Mouse (Mus musculus) hindbrain, postnatal 0 days (tissue): Measurements from ENCODE around the gene Plekhn1. TPM values are rescaled to one million over a fixed set of nuclear protein-coding genes. Genes with fewer than 3 reads are reported as not detected.

ENCODE experiments used
- ATAC-seq: fragments of 200-750 bp; cut with Nextera tagmentation; 2 replicates; pipeline ENCODE4 v1.8.0; 2017; ENCODE audit warnings: mild to moderate bottlenecking, moderate TSS enrichment, moderate library complexity
- DNase-seq: peaks from one replicate; pipeline ENCODE4 v3.0.0-alpha.2; 2015; ENCODE audit warnings: low spot score
- H3K27ac ChIP-seq: fragments of 300-500 bp; sonication (generic); 2 replicates; pipeline ENCODE4 v1.5.1; 2014; ENCODE audit warnings: mild to moderate bottlenecking
- H3K27me3 ChIP-seq: fragments of 300-500 bp; sonication (generic); 2 replicates; pipeline ENCODE4 v1.6.1; 2014; ENCODE audit warnings: low read length, mixed read lengths; ENCODE audit not compliant: insufficient read depth
- H3K36me3 ChIP-seq: fragments of 300-500 bp; sonication (generic); 2 replicates; pipeline ENCODE4 v1.6.1; 2014; ENCODE audit warnings: low read length, mixed read lengths; ENCODE audit not compliant: insufficient read depth
- H3K4me1 ChIP-seq: fragments of 300-500 bp; sonication (generic); 2 replicates; pipeline ENCODE4 v1.6.1; 2014; ENCODE audit warnings: antibody characterized with exemption, low read length, mixed read lengths; ENCODE audit not compliant: insufficient read depth
- H3K4me2 ChIP-seq: fragments of 300-500 bp; sonication (generic); 2 replicates; pipeline ENCODE4 v1.6.1; 2014; ENCODE audit warnings: low read depth, mild to moderate bottlenecking, low read length, moderate library complexity, mixed read lengths
- H3K4me3 ChIP-seq: fragments of 300-500 bp; sonication (generic); 2 replicates; pipeline ENCODE4 v1.5.1; 2014; ENCODE audit warnings: low read length
- H3K9ac ChIP-seq: fragments of 300-500 bp; sonication (generic); replicated peaks from 2 replicates; pipeline ENCODE4 v1.6.1; 2014; ENCODE audit warnings: mild to moderate bottlenecking, low read length, moderate library complexity, mixed read lengths
- H3K9me3 ChIP-seq: fragments of 300-500 bp; sonication (generic); 2 replicates; pipeline ENCODE4 v1.6.1; 2016; ENCODE audit warnings: low read length, mixed read lengths
- CTCF ChIP-seq: IDR thresholded peaks from 2 replicates; pipeline ENCODE4 v1.5.1; 2016; ENCODE audit warnings: antibody characterized with exemption, control low read depth, low read depth
- WGBS: fragments of 180-500 bp; shearing (Covaris S2); extraction: QIAGEN DNeasy Blood & Tissue Kit; methylation state at CpG from one replicate; pipeline ENCODE4 v1.1.7; 2014; 5-methylcytosine and 5-hydroxymethylcytosine counted together
- polyA plus RNA-seq: library from polyadenylated mRNA; unstranded; fragments of >200 nt; fragmentation: Nextera tagmentation; extraction: Ambion mirVana; gene quantifications from 2 replicates; pipeline ENCODE4 v1.2.1, GENCODE M21; 2015
- total RNA-seq: library from RNA; depleted of rRNA; stranded (reverse); fragments of >200 nt; gene quantifications from 2 replicates; pipeline ENCODE4 v1.2.3, GENCODE M21; 2014

Gene Plekhn1
- total and polyA plus RNA-seq, 2 experiments from 2014 or later, result 19.6 to 55.3 TPM

GRCm38 (mm10) chr4:156228393-156229024, 6.1 kb downstream of the Plekhn1 start:
- Histone ChIP-seq H3K36me3 (peaks cover 27% of the 10 kb centered on the region), H3K4me3 (no peak overlapping the region), H3K4me2 (peak overlapping the region; percentile 10; the same call in 1 of the 2 replicates), H3K9me3 (no peaks in the 10 kb centered on the region), H3K27ac (no peak overlapping the region), H3K27me3 (no peaks in the 10 kb centered on the region), H3K4me1 (peaks cover 12% of the 10 kb centered on the region), H3K9ac (peak overlapping the region; percentile 28; the same call in 1 of the 2 replicates)
- 24% methylated on average over 12 of the region's 12 CpGs for WGBS
- ATAC-seq (0 out of 2 replicates have a peak, but pooled peaks have one; percentile 4), DNase-seq (no peak)
- no peak for TF ChIP-seq CTCF

GRCm38 (mm10) chr4:156227752-156228392, 6.8 kb downstream of the Plekhn1 start:
- peak overlapping the region; percentile 28; the same call in 1 of the 2 replicates for H3K9ac ChIP-seq

GRCm38 (mm10) chr4:156224276-156224675, 10.4 kb downstream of the Plekhn1 start:
- H3K4me2 ChIP-seq, result no peak overlapping the region
- no peak for ATAC-seq
- TF ChIP-seq CTCF, result no peak
- 80% methylated on average over 2 of the region's 2 CpGs for WGBS
- no peak overlapping the region for H3K27ac ChIP-seq
- H3K36me3 ChIP-seq, result peaks cover 1% of the 10 kb centered on the region
- H3K9ac ChIP-seq, result no peak overlapping the region
- H3K9me3 ChIP-seq, result no peaks in the 10 kb centered on the region
- DNase-seq, result no peak
- no peak overlapping the region for H3K4me3 ChIP-seq
- no peaks in the 10 kb centered on the region for H3K27me3 ChIP-seq
- peaks cover 8% of the 10 kb centered on the region; the same call in 1 of the 2 replicates for H3K4me1 ChIP-seq

More at GRCm38 (mm10) chr4:156227752-156228392, 6.8 kb downstream of the Plekhn1 start:
- 38% methylated on average over 18 of the region's 18 CpGs for WGBS
- Histone ChIP-seq H3K4me3 (no peak overlapping the region), H3K4me2 (peak overlapping the region; percentile 10; the same call in 1 of the 2 replicates), H3K27me3 (no peaks in the 10 kb centered on the region), H3K9me3 (no peaks in the 10 kb centered on the region), H3K36me3 (peaks cover 27% of the 10 kb centered on the region), H3K27ac (no peak overlapping the region), H3K4me1 (peaks cover 8% of the 10 kb centered on the region; the same call in 1 of the 2 replicates)
- no peak for TF ChIP-seq CTCF
- peak; percentile 16; the same call in 1 of the 2 replicates for ATAC-seq
- DNase-seq, result peak; percentile 35

GRCm38 (mm10) chr4:156219936-156220335, 14.7 kb downstream of the Plekhn1 start:
- no peaks in the 10 kb centered on the region for H3K4me1 ChIP-seq
- ATAC-seq (no peak), DNase-seq (no peak)
- no peak overlapping the region for H3K9ac ChIP-seq
- no peaks in the 10 kb centered on the region for H3K27me3 ChIP-seq
- no peak for TF ChIP-seq CTCF
- no peaks in the 10 kb centered on the region for H3K36me3 ChIP-seq
- no peak overlapping the region for H3K4me2 ChIP-seq
- WGBS, result 90% methylated on average over 11 of the region's 11 CpGs
- no peak overlapping the region for H3K4me3 ChIP-seq
- no peak overlapping the region for H3K27ac ChIP-seq
- no peaks in the 10 kb centered on the region for H3K9me3 ChIP-seq

- Histone ChIP-seq H3K9me3 (no peaks in the 10 kb centered on the region), H3K4me2 (no peak overlapping the region), H3K27me3 (no peaks in the 10 kb centered on the region), H3K4me3 (no peak overlapping the region), H3K36me3 (no peaks in the 10 kb centered on the region), H3K9ac (no peak overlapping the region), H3K27ac (no peak overlapping the region), H3K4me1 (no peaks in the 10 kb centered on the region)
- no peak for TF ChIP-seq CTCF
- WGBS, result 80% methylated on average over 16 of the region's 16 CpGs
- ATAC-seq (no peak), DNase-seq (no peak)
These were observed 16.8 kb downstream of the Plekhn1 start for GRCm38 (mm10) chr4:156217838-156218237.

- Histone ChIP-seq H3K9me3 (no peaks in the 10 kb centered on the region), H3K9ac (no peak overlapping the region), H3K27me3 (no peaks in the 10 kb centered on the region), H3K4me3 (no peak overlapping the region), H3K4me2 (no peak overlapping the region), H3K36me3 (no peaks in the 10 kb centered on the region), H3K27ac (no peak overlapping the region), H3K4me1 (no peaks in the 10 kb centered on the region)
- DNase-seq (no peak), ATAC-seq (no peak)
- no peak for TF ChIP-seq CTCF
- 76% methylated on average over 16 of the region's 16 CpGs for WGBS
These were observed 17.5 kb downstream of the Plekhn1 start for GRCm38 (mm10) chr4:156217022-156217669.
